21 mouse cellular contexts compared by ENCODE assay signal in the genomic region with DNA sequence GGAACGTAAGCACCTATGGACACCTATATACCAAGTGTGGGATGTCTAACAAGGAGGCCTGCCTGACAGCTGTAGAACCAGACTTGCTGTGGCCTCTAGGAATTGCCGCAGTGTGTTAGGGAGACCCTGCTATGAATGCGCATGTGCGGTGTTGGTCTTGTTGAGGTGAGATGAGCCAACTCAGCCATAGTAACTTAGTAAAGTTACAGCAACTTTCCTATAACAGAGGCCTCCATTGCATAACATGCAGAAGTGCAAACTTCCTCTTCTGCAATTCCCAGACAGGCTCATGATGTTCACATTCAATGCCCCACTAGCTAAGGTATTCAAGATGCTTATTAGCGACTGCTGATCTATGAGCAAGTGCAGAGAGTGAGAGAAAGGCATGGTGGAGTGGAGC. TPM values are rescaled to one million over a fixed set of nuclear protein-coding genes. Genes with fewer than 3 reads are reported as not detected.
DNase-seq lines count a peak whose midpoint lies in the region; ATAC-seq and TF ChIP-seq lines count a peak whose summit lies in the region.
"Had no signal": no experiment of that assay in that cellular context is flagged by ENCODE, and none has a peak within 500 bp of the region (broad histone marks: within the 10 kb centered on the region; RNA-seq: fewer than 3 reads in every experiment).

No protein-coding gene starts in this region.

- H3K4me2 ChIP-seq in liver, embryonic 13.5 days: no peak overlapping the region
- no peak overlapping the region for H3K4me2 ChIP-seq in liver, embryonic 11.5 days
- H3K4me2 ChIP-seq: embryonic facial prominence, embryonic 12.5 days; hindbrain, embryonic 14.5 days; lung, embryonic 14.5 days had no signal

- no peak for ATAC-seq in liver, embryonic 13.5 days (ENCODE audit: low read depth)
- no peak for ATAC-seq in liver, embryonic 11.5 days (replicated peaks; ENCODE audit: low FRiP score)
- ATAC-seq: forebrain, postnatal 0 days; intestine, embryonic 16.5 days had no signal

- peaks cover 17% of the 10 kb centered on the region for H3K4me1 ChIP-seq in liver, embryonic 13.5 days (replicated peaks)
- H3K4me1 ChIP-seq in liver, embryonic 11.5 days (replicated peaks; ENCODE audit: control insufficient read depth, insufficient read depth, low read length): peaks cover 6% of the 10 kb centered on the region; the same call in 1 of the 2 replicates
- H3K4me1 ChIP-seq in testis, adult 2 months (ENCODE audit: control insufficient read depth, insufficient read depth, low read length): peaks cover 3% of the 10 kb centered on the region; the same call in 1 of the 2 replicates
- H3K4me1 ChIP-seq: embryonic facial prominence, embryonic 12.5 days had no signal

- no peak for TF ChIP-seq POLR2A in testis, adult 2 months (IDR thresholded peaks at IDR 0.05; ENCODE audit: control insufficient read depth, low read depth, low read length)

- 78% methylated on average over 5 of the region's 5 CpGs for WGBS in liver, embryonic 13.5 days (ENCODE audit: insufficient replicate concordance)
- 83% methylated on average over 5 of the region's 5 CpGs for WGBS in liver, embryonic 11.5 days
- WGBS in macrophage (ENCODE audit: missing documents): 35% methylated on average over 5 of the region's 5 CpGs

- peaks cover 100% of the 10 kb centered on the region for H3K79me2 ChIP-seq in macrophage (ENCODE audit: inconsistent target)

- no peak overlapping the region for H3K4me3 ChIP-seq in liver, embryonic 13.5 days (replicated peaks)
- no peak overlapping the region for H3K4me3 ChIP-seq in liver, embryonic 11.5 days (ENCODE audit: low read depth, low read length)
- H3K4me3 ChIP-seq in testis, adult 2 months (ENCODE audit: control insufficient read depth, low read depth, low read length): peak overlapping the region; percentile 52
- no peak overlapping the region for H3K4me3 ChIP-seq in macrophage (ENCODE audit: inconsistent target)
- H3K4me3 ChIP-seq: embryonic facial prominence, embryonic 12.5 days had no signal

- no peak overlapping the region for H3K9ac ChIP-seq in liver, embryonic 13.5 days
- H3K9ac ChIP-seq in liver, embryonic 11.5 days (ENCODE audit: low read depth, low read length): no peak overlapping the region
- H3K9ac ChIP-seq: embryonic facial prominence, embryonic 12.5 days; forebrain, postnatal 0 days; hindbrain, embryonic 14.5 days; lung, embryonic 14.5 days had no signal

- DNase-seq in liver, embryonic 13.5 days: no peak
- DNase-seq in liver, embryonic 11.5 days (ENCODE audit: low spot score): no peak
- DNase-seq in testis, postnatal 14 days (ENCODE audit: low spot score): no peak
- DNase-seq in layer of hippocampus, postnatal 25 days (ENCODE audit: extremely low spot score in 1 of 2, low spot score in 1 of 2): no peak
- DNase-seq in urinary bladder, postnatal 14 days (ENCODE audit: low spot score): no peak
- no peak for DNase-seq in frontal cortex, postnatal 14 days (ENCODE audit: low spot score in 2 of 2)
- DNase-seq: adrenal gland, postnatal 14 days; cerebellum, adult 2 months; forebrain, postnatal 0 days; left cerebral cortex, postnatal 4 days; lung, embryonic 14.5 days; midbrain, embryonic 14.5 days; thymus, adult 18-20 months had no signal

- H3K27me3 ChIP-seq in liver, embryonic 13.5 days: no peaks in the 10 kb centered on the region
- no peaks in the 10 kb centered on the region for H3K27me3 ChIP-seq in liver, embryonic 11.5 days (replicated peaks; ENCODE audit: control insufficient read depth, insufficient read depth, low read length)
- no peaks in the 10 kb centered on the region for H3K27me3 ChIP-seq in testis, adult 2 months (ENCODE audit: control insufficient read depth, insufficient read depth, low read length)
- H3K27me3 ChIP-seq: embryonic facial prominence, embryonic 12.5 days had no signal

- H3K9me3 ChIP-seq in liver, embryonic 13.5 days (replicated peaks): no peaks in the 10 kb centered on the region
- H3K9me3 ChIP-seq in liver, embryonic 11.5 days (ENCODE audit: control insufficient read depth, low read length): no peaks in the 10 kb centered on the region
- H3K9me3 ChIP-seq: embryonic facial prominence, embryonic 12.5 days had no signal

- H3K27ac ChIP-seq in liver, embryonic 13.5 days: 0 out of 2 replicates have a peak overlapping the region, but pooled peaks have one; percentile 16
- H3K27ac ChIP-seq in liver, embryonic 11.5 days (ENCODE audit: low read depth, low read length): no peak overlapping the region
- H3K27ac ChIP-seq in testis, adult 2 months (ENCODE audit: control insufficient read depth, insufficient read depth, low read depth, low read length): no peak overlapping the region
- peak overlapping the region; percentile 15; the same call in 1 of the 2 replicates for H3K27ac ChIP-seq in macrophage
- H3K27ac ChIP-seq: embryonic facial prominence, embryonic 12.5 days; hindbrain, embryonic 14.5 days had no signal

- H3K36me3 ChIP-seq in liver, embryonic 13.5 days: peaks cover 6% of the 10 kb centered on the region; the same call in 1 of the 2 replicates
- H3K36me3 ChIP-seq in liver, embryonic 11.5 days (ENCODE audit: control insufficient read depth, insufficient read depth, low read length): no peaks in the 10 kb centered on the region
- no peaks in the 10 kb centered on the region for H3K36me3 ChIP-seq in testis, adult 2 months (ENCODE audit: control insufficient read depth, insufficient read depth, low read length)
- H3K36me3 ChIP-seq in macrophage (ENCODE audit: inconsistent target): peaks cover 48% of the 10 kb centered on the region
- H3K36me3 ChIP-seq: embryonic facial prominence, embryonic 12.5 days had no signal

- TF ChIP-seq CTCF in testis, adult 2 months (IDR thresholded peaks at IDR 0.05; ENCODE audit: control insufficient read depth, insufficient read depth, insufficient replicate concordance, low read depth, low read length): no peak

RNA-seq across cellular contexts. Expression of a gene that starts 46.6 kb away (rescaled TPM):
- 68.2 and 89.7 TPM in 2 replicates for polyA plus RNA-seq in liver, embryonic 13.5 days (2015; fragmentation: Nextera tagmentation; extraction: Ambion mirVana)
- 44.2 and 44.5 TPM in 2 replicates for polyA plus RNA-seq in liver, embryonic 11.5 days (2014; fragmentation: Nextera tagmentation; extraction: Ambion mirVana)
- not detected in 2 replicates for polyA plus RNA-seq in testis, adult 2 months (2012; rRNA removed)
- not detected for total RNA-seq in macrophage (2018; cell fraction: chromatin; rRNA removed)
- not detected for total RNA-seq in macrophage (2018; cell fraction: cytosol; rRNA removed)
- not detected for total RNA-seq in macrophage (2018; cell fraction: nucleus; rRNA removed)
- not detected in 3 replicates for polyA plus RNA-seq in macrophage (2018)
- not detected for total RNA-seq in layer of hippocampus, postnatal 25 days (2021)
- total RNA-seq: forebrain, postnatal 0 days; gastrocnemius, adult 8-10 months; left cerebral cortex, postnatal 4 days had no signal
- polyA plus RNA-seq: cerebellum, adult 2 months; cortical plate, adult 2 months; forebrain, postnatal 0 days; heart, postnatal 0 days; lung, embryonic 14.5 days; midbrain, embryonic 14.5 days had no signal

Comparison
In these comparisons a context has a peak if more than half of its experiments do, and no peak if none do; other contexts are left out.
1. H3K27ac ChIP-seq: peak in liver, embryonic 13.5 days (single experiment) and macrophage (single experiment); none in liver, embryonic 11.5 days (single experiment) and testis, adult 2 months (single experiment).
2. RNA of a gene that starts 46.6 kb away (polyA plus RNA-seq): 68.2 to 89.7 TPM in liver, embryonic 13.5 days and 44.2 to 44.5 TPM in liver, embryonic 11.5 days; not detected in testis, adult 2 months and not detected in macrophage; every median in the first group is over 10 times any median in the second.